Mouse (Mus musculus) kidney, adult 9 months (tissue): ENCODE data around the gene Aldh9a1.
"Not testable (repeated sequence)": the region's sequence is repeated elsewhere in the genome, so short reads cannot be mapped to it uniquely, and the experiment has no call there.

Experiments
- DNase-seq: peaks from one replicate; pipeline ENCODE4 v3.0.0; 2022

Gene Aldh9a1

DNA sequence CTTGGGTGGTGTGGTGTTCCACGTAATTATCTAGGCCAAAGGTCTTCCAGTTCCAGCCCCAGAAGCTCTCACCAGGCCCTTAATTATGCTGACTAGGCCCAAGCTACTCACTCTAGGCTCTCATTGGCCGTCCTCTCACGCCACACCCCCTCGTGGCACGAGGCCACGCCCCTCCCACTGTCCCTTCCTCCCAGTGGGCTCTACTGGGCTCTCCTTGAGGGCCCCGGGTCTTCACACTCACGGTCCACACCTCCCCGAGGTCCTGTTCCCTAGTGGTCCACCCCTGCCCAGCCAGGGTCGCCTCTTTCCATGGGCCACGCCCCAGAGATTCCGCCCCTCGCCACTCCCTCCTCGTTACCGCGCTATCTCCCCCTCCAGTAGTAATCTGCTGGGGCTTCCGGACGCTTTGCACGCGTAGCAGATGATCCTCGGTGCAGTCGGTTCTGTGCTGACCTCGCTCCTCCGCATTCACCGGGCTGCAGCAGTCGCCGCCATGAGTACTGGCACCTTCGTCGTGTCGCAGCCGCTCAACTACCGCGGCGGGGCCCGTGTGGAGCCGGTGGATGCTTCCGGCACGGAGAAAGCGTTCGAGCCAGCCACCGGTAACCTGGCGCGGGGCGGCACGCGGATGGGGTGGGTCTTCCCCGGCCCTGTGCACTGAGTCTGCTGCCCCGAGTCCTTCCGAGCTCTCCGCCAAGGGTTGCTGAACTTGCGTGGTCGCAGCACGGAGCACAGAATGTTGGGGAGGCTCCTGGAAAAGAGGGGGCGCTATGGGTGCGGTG, at the start of gene Aldh9a1:
TSS of gene Aldh9a1 (plus strand) at position 177 of the 782 bp plus-strand sequence.
- DNase-seq: peak; percentile 98

DNA sequence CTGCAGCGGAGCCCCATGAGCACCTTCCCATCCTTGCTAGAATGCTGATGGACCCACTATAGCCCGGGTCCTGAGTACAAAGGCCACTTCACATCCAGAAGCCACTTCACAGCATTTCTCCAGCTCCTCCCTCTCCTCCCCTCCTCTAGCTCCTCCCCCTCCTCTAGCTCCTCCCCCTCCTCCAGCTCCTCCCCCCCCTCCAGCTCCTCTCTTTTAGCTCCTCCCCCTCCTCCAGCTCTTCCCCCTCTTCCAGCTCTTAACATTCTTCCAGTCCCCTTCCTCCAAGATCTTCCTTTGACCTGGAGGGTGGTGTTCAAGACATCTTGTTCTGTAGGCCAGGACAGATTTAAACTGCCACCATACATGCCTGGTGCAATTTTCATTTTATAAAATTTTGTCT, 49.7 kb upstream of the Aldh9a1 start:
- DNase-seq: no peak

- DNase-seq: no peak
These were observed 44.2 kb upstream of the Aldh9a1 start for GRCm38 (mm10) chr1:167305501-167306137.

GRCm38 (mm10) chr1:167306451-167307240, 43.1 kb upstream of the Aldh9a1 start:
- DNase-seq: peak; percentile 62

DNA sequence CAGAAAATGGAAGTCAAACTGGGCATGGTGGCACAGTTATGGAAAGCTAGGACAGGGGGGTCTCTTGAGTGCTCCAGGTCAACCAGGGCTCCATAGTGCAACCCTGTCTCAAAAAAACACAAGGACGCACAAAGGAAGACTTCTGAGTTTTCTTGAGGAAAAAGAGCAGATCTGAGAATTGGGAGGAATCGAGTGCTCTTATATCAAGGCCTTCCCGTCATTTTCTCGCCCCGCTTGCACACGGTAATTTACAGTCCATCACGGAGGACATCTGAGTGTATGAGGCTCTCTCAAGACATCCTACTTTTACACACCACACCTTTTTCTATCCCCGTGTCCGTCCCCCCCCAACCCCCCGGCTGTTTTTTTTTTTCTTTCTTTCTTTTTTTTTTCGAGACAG, 42.1 kb upstream of the Aldh9a1 start:
- no peak for DNase-seq

DNA sequence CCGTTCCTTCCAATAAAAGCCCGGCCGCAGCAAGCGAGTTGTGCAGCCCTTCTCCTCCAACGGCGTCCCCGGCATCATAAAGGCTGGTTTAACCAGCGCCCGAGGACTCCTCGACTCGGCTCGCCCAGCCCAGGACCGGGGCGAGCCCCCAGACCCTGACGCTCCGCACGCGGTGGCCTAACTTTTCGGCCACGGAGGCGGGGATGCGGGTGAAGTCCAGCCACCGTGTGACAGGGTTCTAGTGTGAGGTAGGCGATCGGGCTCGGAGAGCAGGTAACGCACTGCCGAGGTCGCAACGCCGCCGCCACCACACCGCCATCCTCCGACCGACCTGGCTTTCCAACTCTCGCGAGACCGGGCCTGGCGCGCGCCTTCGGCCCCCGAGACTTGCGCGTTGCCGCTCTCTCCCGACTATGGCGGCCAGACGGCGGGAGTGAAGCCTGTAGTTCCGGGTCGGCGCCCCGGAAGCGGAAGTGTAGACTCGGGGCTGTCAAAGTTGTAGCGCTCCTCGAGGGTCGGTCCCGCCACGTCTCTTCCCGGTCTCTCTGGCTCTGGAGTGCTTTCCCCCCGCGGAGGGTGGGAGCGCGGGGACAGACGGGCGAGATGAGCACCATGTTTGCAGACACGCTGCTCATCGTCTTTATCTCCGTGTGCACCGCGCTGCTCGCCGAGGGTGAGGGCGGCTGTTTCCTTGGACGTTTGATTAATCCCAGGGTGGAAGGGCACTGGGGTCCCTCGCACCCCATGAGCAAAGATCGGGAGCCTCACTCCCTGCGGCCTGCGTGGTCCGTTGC, 41.3 kb upstream of the Aldh9a1 start, which contains the start of gene Tmco1:
TSS of gene Tmco1 (plus strand) at position 118 of the 794 bp plus-strand sequence.
- DNase-seq: peak; percentile 98

GRCm38 (mm10) chr1:167312367-167312766, 37.4 kb upstream of the Aldh9a1 start:
- no peak for DNase-seq

GRCm38 (mm10) chr1:167313220-167313619, 36.6 kb upstream of the Aldh9a1 start:
- DNase-seq: no peak

- no peak for DNase-seq
These were observed 28.1 kb upstream of the Aldh9a1 start for GRCm38 (mm10) chr1:167321691-167322090.

DNA sequence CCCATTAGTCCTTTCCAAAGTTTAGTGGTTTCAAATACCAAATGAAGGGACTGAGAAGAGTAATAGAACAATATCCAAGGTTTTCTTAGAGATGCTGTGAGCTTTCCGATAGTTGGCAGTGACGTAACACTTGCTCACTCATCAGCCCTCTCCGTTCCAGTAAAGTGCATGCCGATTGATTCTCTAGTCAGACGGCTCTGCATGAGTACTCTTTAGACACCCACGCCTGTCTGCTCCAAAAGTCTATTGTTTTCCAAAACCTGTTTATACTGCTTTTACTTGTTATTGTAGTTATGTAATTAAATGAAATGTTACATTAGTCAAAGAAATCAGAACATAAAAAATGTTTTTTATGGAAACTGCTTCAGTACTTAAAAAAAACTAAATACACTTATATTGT, 21.0 kb upstream of the Aldh9a1 start:
- no peak for DNase-seq

GRCm38 (mm10) chr1:167331106-167331505, 18.7 kb upstream of the Aldh9a1 start:
- no peak for DNase-seq

GRCm38 (mm10) chr1:167336398-167336797, 13.4 kb upstream of the Aldh9a1 start:
- DNase-seq: no peak

DNA sequence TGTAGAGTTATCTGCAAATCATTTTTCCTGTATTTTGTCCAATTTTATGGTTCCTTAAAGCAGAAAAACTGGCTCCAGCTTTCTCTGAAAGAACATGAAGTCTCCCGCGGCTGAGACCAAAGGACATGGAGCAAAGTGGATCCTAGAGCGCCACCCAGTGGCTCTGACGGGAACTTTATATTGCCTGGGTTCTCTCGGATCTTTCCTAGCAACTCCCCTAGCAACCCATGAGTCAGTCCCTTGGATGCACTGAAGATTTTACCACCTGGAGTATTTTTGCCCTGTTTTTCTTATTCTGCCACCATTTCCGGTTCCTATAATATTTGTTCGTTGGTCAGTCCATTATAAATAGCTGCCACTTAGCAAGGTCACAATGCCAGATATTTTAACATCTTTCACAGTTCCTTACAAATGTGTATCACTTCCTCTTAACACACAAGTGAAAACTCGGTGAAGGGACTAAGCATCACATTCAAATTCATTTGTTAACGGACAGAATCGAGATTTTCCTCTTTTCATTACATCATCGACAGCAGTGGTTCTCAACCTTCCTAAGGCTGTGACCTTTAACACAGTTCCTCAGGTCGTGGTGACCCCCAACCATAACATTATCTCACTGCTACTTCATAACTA, 12.2 kb upstream of the Aldh9a1 start:
- peak; percentile 89 for DNase-seq

GRCm38 (mm10) chr1:167339177-167339781, 10.5 kb upstream of the Aldh9a1 start:
- no peak for DNase-seq

- DNase-seq: no peak
These were observed 9.5 kb upstream of the Aldh9a1 start for GRCm38 (mm10) chr1:167340111-167340787.

GRCm38 (mm10) chr1:167340910-167341528, 8.8 kb upstream of the Aldh9a1 start:
- no peak for DNase-seq

- DNase-seq: no peak
These were observed 7.0 kb upstream of the Aldh9a1 start for GRCm38 (mm10) chr1:167342831-167343230.

GRCm38 (mm10) chr1:167345994-167346520, 3.7 kb upstream of the Aldh9a1 start:
- DNase-seq: not testable (repeated sequence)

GRCm38 (mm10) chr1:167349206-167349605, 585 bp upstream of the Aldh9a1 start:
- DNase-seq: not testable (repeated sequence)
